Mouse (Mus musculus) heart, embryonic 10.5 days (tissue): ENCODE data around the gene Lypd3. TPM values are rescaled to one million over a fixed set of nuclear protein-coding genes. Genes with fewer than 3 reads are reported as not detected.
"Not testable (repeated sequence)": the region's sequence is repeated elsewhere in the genome, so short reads cannot be mapped to it uniquely, and the experiment has no call there.

ENCODE experiments used
- DNase-seq: peaks from one replicate; pipeline ENCODE4 v3.0.0-alpha.2; 2017; ENCODE audit warnings: low spot score
- H3K27ac ChIP-seq: fragments of 300-500 bp; sonication (generic); 2 replicates; pipeline ENCODE4 v1.5.1; 2016; ENCODE audit warnings: mild to moderate bottlenecking
- H3K27me3 ChIP-seq: fragments of 300-500 bp; sonication (generic); 2 replicates; pipeline ENCODE4 v1.6.1; 2016; ENCODE audit warnings: mild to moderate bottlenecking; ENCODE audit not compliant: poor library complexity, insufficient read depth, severe bottlenecking
- H3K36me3 ChIP-seq: fragments of 300-500 bp; sonication (generic); 2 replicates; pipeline ENCODE4 v1.6.1; 2016; ENCODE audit warnings: mild to moderate bottlenecking, moderate library complexity
- H3K4me1 ChIP-seq: fragments of 300-500 bp; sonication (generic); 2 replicates; pipeline ENCODE4 v1.6.1; 2016; ENCODE audit warnings: mild to moderate bottlenecking
- H3K4me3 ChIP-seq: fragments of 300-500 bp; sonication (generic); 2 replicates; pipeline ENCODE4 v1.5.1; 2016; ENCODE audit warnings: mild to moderate bottlenecking, moderate library complexity
- H3K9me3 ChIP-seq: fragments of 300-500 bp; sonication (generic); 2 replicates; pipeline ENCODE4 v1.6.1; 2016; ENCODE audit warnings: mild to moderate bottlenecking, moderate library complexity
- WGBS: fragments of 180-500 bp; shearing (Covaris S2); methylation state at CpG from one replicate; pipeline ENCODE4 v1.1.7; 2016; 5-methylcytosine and 5-hydroxymethylcytosine counted together
- polyA plus RNA-seq: library from polyadenylated mRNA; unstranded; fragments of >200 nt; fragmentation: Nextera tagmentation; extraction: Ambion mirVana; gene quantifications from 2 replicates; pipeline ENCODE4 v1.2.1, GENCODE M21; 2016

Gene Lypd3
- polyA plus RNA-seq, 1 experiment from 2014 or later = 0.18 TPM

DNA sequence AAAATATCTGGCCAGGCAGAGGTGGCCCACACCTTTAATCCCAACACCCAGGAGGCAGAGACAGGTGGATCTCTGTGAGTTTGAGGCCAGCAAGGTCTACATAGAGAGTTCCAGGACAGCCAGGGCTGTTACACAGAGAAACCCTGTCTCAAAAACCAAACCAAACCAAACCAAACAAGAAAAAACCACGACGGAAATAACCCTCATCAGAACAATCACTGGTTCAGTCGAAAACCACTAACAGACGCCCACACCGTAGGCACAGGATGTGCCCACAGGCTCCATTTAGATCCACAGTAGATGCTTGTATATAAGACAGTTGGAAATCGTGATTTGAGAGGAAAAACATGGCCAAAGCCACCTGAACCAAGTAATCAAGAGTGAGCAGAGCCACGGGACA lies 8.6 kb downstream of the Lypd3 start:
- peaks cover 26% of the 10 kb centered on the region for H3K27me3 ChIP-seq
- H3K27ac ChIP-seq = no peak overlapping the region
- no peaks in the 10 kb centered on the region for H3K9me3 ChIP-seq
- H3K36me3 ChIP-seq = no peaks in the 10 kb centered on the region
- H3K4me3 ChIP-seq = no peak overlapping the region
- H3K4me1 ChIP-seq = no peaks in the 10 kb centered on the region
- 66% methylated on average over 7 of the region's 7 CpGs for WGBS
- no peak for DNase-seq

GRCm38 (mm10) chr7:24646486-24646885 lies 10.1 kb downstream of the Lypd3 start:
- Histone ChIP-seq H3K4me3 (no peak overlapping the region), H3K27me3 (peaks cover 11% of the 10 kb centered on the region; the same call in 1 of the 2 replicates), H3K27ac (no peak overlapping the region), H3K4me1 (no peaks in the 10 kb centered on the region), H3K9me3 (no peaks in the 10 kb centered on the region), H3K36me3 (no peaks in the 10 kb centered on the region)
- no peak for DNase-seq
- 73% methylated on average over 7 of the region's 7 CpGs for WGBS

GRCm38 (mm10) chr7:24653681-24654080 lies 17.3 kb downstream of the Lypd3 start:
- no peak overlapping the region for H3K27ac ChIP-seq
- no peaks in the 10 kb centered on the region for H3K9me3 ChIP-seq
- H3K36me3 ChIP-seq = no peaks in the 10 kb centered on the region
- no peak for DNase-seq
- no peak overlapping the region for H3K4me3 ChIP-seq
- 22% methylated on average over 7 of the region's 7 CpGs for WGBS
- H3K27me3 ChIP-seq = no peaks in the 10 kb centered on the region
- no peaks in the 10 kb centered on the region for H3K4me1 ChIP-seq

GRCm38 (mm10) chr7:24659737-24660357 lies 23.5 kb downstream of the Lypd3 start:
- no peaks in the 10 kb centered on the region for H3K36me3 ChIP-seq
- no peak for DNase-seq
- no peaks in the 10 kb centered on the region for H3K9me3 ChIP-seq
- no peak overlapping the region for H3K27ac ChIP-seq
- 58% methylated on average over 12 of the region's 12 CpGs for WGBS
- H3K4me1 ChIP-seq = no peaks in the 10 kb centered on the region
- H3K27me3 ChIP-seq = no peaks in the 10 kb centered on the region
- no peak overlapping the region for H3K4me3 ChIP-seq

GRCm38 (mm10) chr7:24661118-24661904 lies 25.0 kb downstream of the Lypd3 start:
- WGBS = 61% methylated on average over 17 of the region's 17 CpGs
- Histone ChIP-seq H3K9me3 (no peaks in the 10 kb centered on the region), H3K4me3 (no peak overlapping the region), H3K27ac (no peak overlapping the region), H3K36me3 (no peaks in the 10 kb centered on the region), H3K4me1 (no peaks in the 10 kb centered on the region), H3K27me3 (no peaks in the 10 kb centered on the region)
- DNase-seq = no peak

- H3K27me3 ChIP-seq = no peaks in the 10 kb centered on the region
- no peak overlapping the region for H3K27ac ChIP-seq
- H3K36me3 ChIP-seq = no peaks in the 10 kb centered on the region
- no peak overlapping the region for H3K4me3 ChIP-seq
- WGBS = 16% methylated on average over 8 of the region's 8 CpGs
- no peaks in the 10 kb centered on the region for H3K9me3 ChIP-seq
- no peaks in the 10 kb centered on the region for H3K4me1 ChIP-seq
- DNase-seq = no peak
These were observed 26.2 kb downstream of the Lypd3 start for GRCm38 (mm10) chr7:24662575-24662974.

GRCm38 (mm10) chr7:24664301-24664700 lies 28.0 kb downstream of the Lypd3 start:
- 30% methylated on average over 8 of the region's 8 CpGs for WGBS
- Histone ChIP-seq H3K36me3 (no peaks in the 10 kb centered on the region), H3K4me1 (no peaks in the 10 kb centered on the region), H3K27me3 (no peaks in the 10 kb centered on the region), H3K9me3 (no peaks in the 10 kb centered on the region), H3K4me3 (no peak overlapping the region), H3K27ac (no peak overlapping the region)
- DNase-seq = no peak

GRCm38 (mm10) chr7:24664959-24665358 lies 28.6 kb downstream of the Lypd3 start:
- Histone ChIP-seq H3K27ac (no peak overlapping the region), H3K4me1 (no peaks in the 10 kb centered on the region), H3K9me3 (no peaks in the 10 kb centered on the region), H3K4me3 (no peak overlapping the region), H3K27me3 (no peaks in the 10 kb centered on the region), H3K36me3 (no peaks in the 10 kb centered on the region)
- WGBS = 60% methylated on average over 9 of the region's 9 CpGs
- no peak for DNase-seq

DNA sequence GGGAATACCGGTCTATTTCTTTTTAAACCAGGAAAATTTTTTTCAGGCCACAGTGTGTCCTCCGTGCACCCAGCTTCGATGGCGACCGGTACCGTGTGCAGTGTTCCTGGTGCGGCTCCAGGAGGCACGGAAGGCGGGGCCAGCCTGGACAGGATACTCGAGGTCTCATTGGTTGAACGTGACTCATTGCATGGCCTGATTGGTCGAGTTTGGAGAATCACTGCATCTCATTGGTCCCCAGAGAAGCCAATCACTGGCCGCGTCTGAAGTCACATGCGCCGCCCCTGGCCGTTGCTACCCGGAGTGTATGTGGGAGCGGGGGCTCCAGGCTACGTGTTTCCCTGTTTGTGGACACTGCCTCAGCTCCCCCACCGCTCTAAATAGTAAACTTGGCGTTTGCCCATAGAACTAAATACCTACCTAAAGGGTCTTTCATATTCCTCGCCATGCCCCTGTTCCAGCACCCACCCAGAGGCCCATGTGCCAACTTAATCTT lies 35.6 kb downstream of the Lypd3 start:
- Histone ChIP-seq H3K4me3 (no peak overlapping the region), H3K9me3 (no peaks in the 10 kb centered on the region), H3K27me3 (no peaks in the 10 kb centered on the region), H3K36me3 (no peaks in the 10 kb centered on the region), H3K4me1 (no peaks in the 10 kb centered on the region), H3K27ac (no peak overlapping the region)
- DNase-seq = no peak
- 88% methylated on average over 23 of the region's 23 CpGs for WGBS

GRCm38 (mm10) chr7:24676575-24676974 lies 40.2 kb downstream of the Lypd3 start, which contains the start of gene Tex101:
Gene Tex101, minus strand, starts transcription at chr7:24676675.
- WGBS = 77% methylated on average over 9 of the region's 9 CpGs
- Histone ChIP-seq H3K27me3 (no peaks in the 10 kb centered on the region), H3K36me3 (no peaks in the 10 kb centered on the region), H3K27ac (no peak within 1 kb of the TSS), H3K4me3 (no peak within 1 kb of the TSS), H3K4me1 (no peaks in the 10 kb centered on the region), H3K9me3 (no peaks in the 10 kb centered on the region)
- no peak for DNase-seq

DNA sequence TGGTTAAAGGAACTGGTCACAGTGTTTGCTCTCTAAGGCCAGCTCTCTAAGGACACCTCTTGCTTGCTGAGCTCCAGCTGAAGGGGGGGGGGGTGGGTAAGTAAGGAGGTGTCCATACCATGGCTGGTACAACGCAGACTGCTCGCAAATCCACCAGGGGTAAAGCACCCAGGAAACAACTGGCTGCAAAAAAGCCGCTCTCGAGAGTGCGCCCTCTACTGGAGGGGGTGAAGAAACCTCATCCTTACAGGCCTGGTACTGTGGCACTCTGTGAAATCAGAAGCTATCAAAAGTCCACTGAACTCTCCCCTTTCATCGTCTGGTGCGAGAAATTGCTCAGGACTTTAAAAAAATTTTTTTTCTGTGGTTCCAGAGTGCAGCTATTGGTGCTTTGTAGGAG lies 47.8 kb downstream of the Lypd3 start:
- H3K4me1 ChIP-seq, H3K27ac ChIP-seq, H3K36me3 ChIP-seq, H3K4me3 ChIP-seq, DNase-seq, H3K27me3 ChIP-seq, H3K9me3 ChIP-seq: not testable (repeated sequence)
- 66% methylated on average over 7 of the region's 7 CpGs for WGBS

DNA sequence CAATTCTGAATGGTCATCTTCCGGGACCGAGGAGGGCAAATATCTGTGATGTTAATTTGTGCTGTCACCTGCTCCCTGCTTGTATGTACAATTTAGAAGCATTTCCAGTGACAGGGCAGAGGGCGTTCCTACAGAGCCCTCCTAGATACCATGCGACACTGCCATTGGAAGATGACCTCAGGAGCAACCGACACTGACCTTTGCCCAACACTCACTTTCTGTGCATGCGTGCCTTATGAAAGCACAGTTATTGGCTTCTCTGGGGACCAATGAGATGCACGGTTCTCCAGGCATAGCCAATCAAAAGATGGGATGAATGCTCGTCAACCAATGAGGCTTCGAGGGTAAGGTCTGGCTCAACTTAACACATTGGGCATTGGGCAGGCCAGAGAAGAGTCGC lies 51.2 kb downstream of the Lypd3 start:
- not testable (repeated sequence) for H3K4me3 ChIP-seq, DNase-seq, H3K4me1 ChIP-seq, H3K27me3 ChIP-seq, H3K27ac ChIP-seq, H3K36me3 ChIP-seq, H3K9me3 ChIP-seq
- 86% methylated on average over 10 of the region's 10 CpGs for WGBS
